8 mouse cellular contexts compared by ENCODE assay signal in genomic region chr2:75964051-75964450, GRCm38 (mm10). TPM values are rescaled to one million over a fixed set of nuclear protein-coding genes. Genes with fewer than 3 reads are reported as not detected.
A peak's percentile ranks its signal among the peaks of the same experiment; 100 is the strongest.
DNase-seq lines count a peak whose midpoint lies in the region; ATAC-seq lines count a peak whose summit lies in the region.

No protein-coding gene starts in this region.

- H3K36me3 ChIP-seq in heart, embryonic 13.5 days = no peaks in the 10 kb centered on the region
- no peaks in the 10 kb centered on the region for H3K36me3 ChIP-seq in forebrain, embryonic 15.5 days
- no peaks in the 10 kb centered on the region for H3K36me3 ChIP-seq in liver, embryonic 15.5 days (replicated peaks)

- H3K4me2 ChIP-seq in heart, embryonic 13.5 days = peak overlapping the region; percentile 72
- peak overlapping the region; percentile 39; the same call in 1 of the 2 replicates for H3K4me2 ChIP-seq in forebrain, embryonic 15.5 days (replicated peaks)
- H3K4me2 ChIP-seq in liver, embryonic 15.5 days = peak overlapping the region; percentile 59

- DNase-seq in heart, adult 8-10 months (ENCODE audit: low spot score) = no peak
- peak; percentile 33 for DNase-seq in MEL-GATA-1-ER (ENCODE audit: extremely low read depth, low read depth)
- no peak for DNase-seq in spleen, postnatal 14 days (ENCODE audit: low spot score in 2 of 2)
- no peak for DNase-seq in embryo, embryonic 10 days (ENCODE audit: low spot score)
- no peak for DNase-seq in left cerebral cortex, adult 18-20 months (ENCODE audit: low spot score in 2 of 2)

- peak overlapping the region; percentile 70; the same call in 1 of the 2 replicates for H3K27ac ChIP-seq in heart, embryonic 13.5 days (replicated peaks)
- H3K27ac ChIP-seq in forebrain, embryonic 15.5 days (replicated peaks) = no peak overlapping the region
- no peak overlapping the region for H3K27ac ChIP-seq in liver, embryonic 15.5 days (replicated peaks)

- H3K4me1 ChIP-seq in heart, embryonic 13.5 days = peaks cover 44% of the 10 kb centered on the region
- H3K4me1 ChIP-seq in forebrain, embryonic 15.5 days = peaks cover 34% of the 10 kb centered on the region
- peaks cover 10% of the 10 kb centered on the region for H3K4me1 ChIP-seq in liver, embryonic 15.5 days (replicated peaks)

- WGBS in heart, embryonic 13.5 days = 49% methylated on average over 5 of the region's 5 CpGs
- WGBS in forebrain, embryonic 15.5 days = 71% methylated on average over 5 of the region's 5 CpGs
- WGBS in liver, embryonic 15.5 days (ENCODE audit: insufficient replicate concordance) = 39% methylated on average over 5 of the region's 5 CpGs

- no peaks in the 10 kb centered on the region for H3K9me3 ChIP-seq in heart, embryonic 13.5 days
- no peaks in the 10 kb centered on the region for H3K9me3 ChIP-seq in forebrain, embryonic 15.5 days
- no peaks in the 10 kb centered on the region for H3K9me3 ChIP-seq in liver, embryonic 15.5 days (replicated peaks)

- H3K9ac ChIP-seq in heart, embryonic 13.5 days = peak overlapping the region; percentile 59
- H3K9ac ChIP-seq in forebrain, embryonic 15.5 days (replicated peaks) = no peak overlapping the region
- no peak overlapping the region for H3K9ac ChIP-seq in liver, embryonic 15.5 days

- peak overlapping the region; percentile 38 for H3K4me3 ChIP-seq in heart, embryonic 13.5 days
- H3K4me3 ChIP-seq in forebrain, embryonic 15.5 days = no peak overlapping the region
- peak overlapping the region; percentile 17; the same call in 1 of the 2 replicates for H3K4me3 ChIP-seq in liver, embryonic 15.5 days (replicated peaks)

- H3K27me3 ChIP-seq in heart, embryonic 13.5 days (replicated peaks) = no peaks in the 10 kb centered on the region
- H3K27me3 ChIP-seq in forebrain, embryonic 15.5 days = no peaks in the 10 kb centered on the region
- H3K27me3 ChIP-seq in liver, embryonic 15.5 days = peaks cover 4% of the 10 kb centered on the region; the same call in 1 of the 2 replicates

- ATAC-seq in heart, embryonic 13.5 days (ENCODE audit: extremely low read depth, insufficient number of reproducible peaks, low FRiP score, low TSS enrichment) = no peak
- no peak for ATAC-seq in forebrain, embryonic 15.5 days (replicated peaks)
- no peak for ATAC-seq in liver, embryonic 15.5 days (ENCODE audit: insufficient read depth)

RNA-seq across cellular contexts. Expression of gene Ttc30a2, which starts 13.9 kb away (rescaled TPM):
- 0.99 and 1.2 TPM in 2 replicates for polyA plus RNA-seq in heart, embryonic 13.5 days (2015; fragmentation: Nextera tagmentation; extraction: Ambion mirVana)
- total RNA-seq in heart, adult 8-10 months (2022) = 1 to 10 TPM; 2.1 to 3.5 (median 2.5) TPM
- 0.47 and 0.79 TPM in 2 replicates for polyA plus RNA-seq in forebrain, embryonic 15.5 days (2015; fragmentation: Nextera tagmentation; extraction: Ambion mirVana)
- polyA plus RNA-seq in liver, embryonic 15.5 days (2015; fragmentation: Nextera tagmentation; extraction: Ambion mirVana) = 0.16 TPM in 2 replicates
- total RNA-seq in left cerebral cortex, adult 18-20 months (2021) = under 1 TPM; 0.37 to 0.49 TPM

RNA-seq across cellular contexts. Expression of gene Ttc30a1, which starts 17.7 kb away (rescaled TPM):
- polyA plus RNA-seq in heart, embryonic 13.5 days (2015; fragmentation: Nextera tagmentation; extraction: Ambion mirVana) = 5.5 and 5.6 TPM in 2 replicates
- total RNA-seq in heart, adult 8-10 months (2022) = 1 to 10 TPM; 3.2 to 4.4 (median 4.2) TPM
- polyA plus RNA-seq in forebrain, embryonic 15.5 days (2015; fragmentation: Nextera tagmentation; extraction: Ambion mirVana) = 7.7 and 8.4 TPM in 2 replicates
- 0.98 and 1.1 TPM in 2 replicates for polyA plus RNA-seq in liver, embryonic 15.5 days (2015; fragmentation: Nextera tagmentation; extraction: Ambion mirVana)
- total RNA-seq in left cerebral cortex, adult 18-20 months (2021) = 1 to 10 TPM; 2.4 to 2.5 TPM

RNA-seq across cellular contexts. Expression of gene Ttc30b, which starts 25.7 kb away (rescaled TPM):
- polyA plus RNA-seq in heart, embryonic 13.5 days (2015; fragmentation: Nextera tagmentation; extraction: Ambion mirVana) = 8.6 and 10.6 TPM in 2 replicates
- total RNA-seq in heart, adult 8-10 months (2022) = 10 to 100 TPM; 14.6 to 20.9 (median 16.8) TPM
- 15.3 and 19.3 TPM in 2 replicates for polyA plus RNA-seq in forebrain, embryonic 15.5 days (2015; fragmentation: Nextera tagmentation; extraction: Ambion mirVana)
- polyA plus RNA-seq in liver, embryonic 15.5 days (2015; fragmentation: Nextera tagmentation; extraction: Ambion mirVana) = 0.94 and 1.0 TPM in 2 replicates
- total RNA-seq in left cerebral cortex, adult 18-20 months (2021) = 10 to 100 TPM; 11.1 to 12.4 TPM
